21 mouse cellular contexts compared by ENCODE assay signal in the genomic region with DNA sequence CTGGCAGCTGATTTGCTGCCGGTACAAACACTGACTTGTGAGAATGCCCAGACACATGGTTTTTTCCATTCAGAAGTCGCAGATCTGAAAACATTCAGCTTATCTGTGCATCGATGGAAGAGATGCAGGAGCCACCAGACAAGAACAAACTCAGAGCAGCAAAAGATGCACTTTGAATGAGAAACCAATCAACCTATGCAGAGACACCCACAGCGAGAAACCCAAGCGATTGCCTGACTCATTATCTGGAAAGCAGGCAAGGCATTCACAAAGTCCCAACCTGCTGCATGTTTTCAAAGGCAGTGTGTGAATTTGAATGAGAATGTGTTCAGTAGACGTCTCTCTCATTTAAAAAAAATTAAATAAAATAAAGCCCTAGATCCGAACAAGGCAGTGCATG. TPM values are rescaled to one million over a fixed set of nuclear protein-coding genes. Genes with fewer than 3 reads are reported as not detected.
DNase-seq lines count a peak whose midpoint lies in the region; ATAC-seq and TF ChIP-seq lines count a peak whose summit lies in the region.
"Had no signal": no experiment of that assay in that cellular context is flagged by ENCODE, and none has a peak within 500 bp of the region (broad histone marks: within the 10 kb centered on the region; RNA-seq: fewer than 3 reads in every experiment).

No protein-coding gene starts in this region.

- H3K9ac ChIP-seq in hindbrain, postnatal 0 days (replicated peaks; ENCODE audit: low read length): no peak overlapping the region
- H3K9ac ChIP-seq in neural tube, embryonic 15.5 days (replicated peaks): no peak overlapping the region
- H3K9ac ChIP-seq in midbrain, postnatal 0 days (replicated peaks; ENCODE audit: low read length, poor library complexity, severe bottlenecking): no peak overlapping the region
- H3K9ac ChIP-seq: embryonic facial prominence, embryonic 13.5 days; forebrain, embryonic 15.5 days; hindbrain, embryonic 12.5 days; limb, embryonic 15.5 days had no signal

- H3K36me3 ChIP-seq in hindbrain, postnatal 0 days (ENCODE audit: insufficient read depth, low read length): no peaks in the 10 kb centered on the region
- H3K36me3 ChIP-seq in hindbrain, embryonic 10.5 days: no peaks in the 10 kb centered on the region
- H3K36me3 ChIP-seq in neural tube, embryonic 15.5 days: no peaks in the 10 kb centered on the region
- no peaks in the 10 kb centered on the region for H3K36me3 ChIP-seq in midbrain, postnatal 0 days (ENCODE audit: insufficient read depth, low read length)
- H3K36me3 ChIP-seq: embryonic facial prominence, embryonic 13.5 days; forebrain, embryonic 15.5 days; heart, embryonic 10.5 days; hindbrain, embryonic 12.5 days; limb, embryonic 15.5 days had no signal

- no peaks in the 10 kb centered on the region; the same call in 1 of the 2 replicates for H3K4me1 ChIP-seq in hindbrain, postnatal 0 days (ENCODE audit: insufficient read depth, low read length)
- peaks cover 10% of the 10 kb centered on the region for H3K4me1 ChIP-seq in hindbrain, embryonic 10.5 days (replicated peaks)
- peaks cover 15% of the 10 kb centered on the region for H3K4me1 ChIP-seq in neural tube, embryonic 15.5 days
- 0 out of 2 replicates have a peak, but pooled peaks cover 3% of the 10 kb centered on the region for H3K4me1 ChIP-seq in midbrain, postnatal 0 days (ENCODE audit: insufficient read depth, low read length)
- H3K4me1 ChIP-seq: embryonic facial prominence, embryonic 13.5 days had no signal

- H3K27me3 ChIP-seq in hindbrain, postnatal 0 days (ENCODE audit: insufficient read depth, low read length): no peaks in the 10 kb centered on the region
- peaks cover 21% of the 10 kb centered on the region for H3K27me3 ChIP-seq in hindbrain, embryonic 10.5 days (ENCODE audit: insufficient read depth, poor library complexity, severe bottlenecking)
- no peaks in the 10 kb centered on the region for H3K27me3 ChIP-seq in neural tube, embryonic 15.5 days (replicated peaks)
- no peaks in the 10 kb centered on the region for H3K27me3 ChIP-seq in midbrain, postnatal 0 days (ENCODE audit: insufficient read depth, low read length)

- TF ChIP-seq CTCF in hindbrain, postnatal 0 days (IDR thresholded peaks at IDR 0.05; ENCODE audit: low read depth): no peak
- no peak for TF ChIP-seq CTCF in layer of hippocampus, adult 2 months (conservative IDR thresholded peaks at IDR 0.05)
- no peak for TF ChIP-seq CTCF in midbrain, postnatal 0 days (IDR thresholded peaks at IDR 0.05)

- no peak overlapping the region for H3K27ac ChIP-seq in hindbrain, postnatal 0 days
- no peak overlapping the region for H3K27ac ChIP-seq in hindbrain, embryonic 10.5 days
- H3K27ac ChIP-seq in neural tube, embryonic 15.5 days (replicated peaks): no peak overlapping the region
- 0 out of 2 replicates have a peak overlapping the region, but pooled peaks have one; percentile 7 for H3K27ac ChIP-seq in layer of hippocampus, adult 2 months
- no peak overlapping the region for H3K27ac ChIP-seq in midbrain, postnatal 0 days (ENCODE audit: low read depth, low read length)
- H3K27ac ChIP-seq: embryonic facial prominence, embryonic 13.5 days; forebrain, embryonic 15.5 days; heart, embryonic 10.5 days; hindbrain, embryonic 12.5 days; limb, embryonic 15.5 days had no signal

- DNase-seq in hindbrain, postnatal 0 days (ENCODE audit: low spot score): no peak
- no peak for DNase-seq in hindbrain, embryonic 10.5 days (ENCODE audit: low spot score)
- DNase-seq in neural tube, embryonic 10.5 days (ENCODE audit: extremely low spot score, low spot score): no peak
- DNase-seq in layer of hippocampus, adult 2 months (ENCODE audit: low spot score in 2 of 2): peak; percentile 27 to 55
- no peak for DNase-seq in midbrain, postnatal 0 days (ENCODE audit: low spot score)
- DNase-seq: B cell, adult 2 months; cerebellum, adult 9-11 months; right cerebral cortex, postnatal 14 days; thymus, adult 2 months had no signal

- H3K4me2 ChIP-seq in hindbrain, postnatal 0 days (ENCODE audit: low read depth, low read length): peak overlapping the region; percentile 36; the same call in 1 of the 2 replicates
- H3K4me2 ChIP-seq in neural tube, embryonic 15.5 days: peak overlapping the region; percentile 81; the same call in 1 of the 2 replicates
- H3K4me2 ChIP-seq in midbrain, postnatal 0 days (ENCODE audit: low read depth, low read length, poor library complexity, severe bottlenecking): peak overlapping the region; percentile 34
- H3K4me2 ChIP-seq: embryonic facial prominence, embryonic 13.5 days; forebrain, embryonic 15.5 days; hindbrain, embryonic 12.5 days; limb, embryonic 15.5 days had no signal

- no peak for ATAC-seq in hindbrain, postnatal 0 days
- ATAC-seq in neural tube, embryonic 15.5 days (ENCODE audit: low FRiP score): no peak
- no peak for ATAC-seq in midbrain, postnatal 0 days (ENCODE audit: low FRiP score)
- ATAC-seq in CD4-positive, CD25-positive, alpha-beta regulatory T cell, adult 4 months: no peak
- ATAC-seq: forebrain, embryonic 15.5 days; intestine, postnatal 0 days; lung, postnatal 0 days had no signal

- H3K9me3 ChIP-seq in hindbrain, postnatal 0 days (ENCODE audit: low read length): no peaks in the 10 kb centered on the region
- no peaks in the 10 kb centered on the region for H3K9me3 ChIP-seq in hindbrain, embryonic 10.5 days
- H3K9me3 ChIP-seq in neural tube, embryonic 15.5 days (replicated peaks): no peaks in the 10 kb centered on the region
- H3K9me3 ChIP-seq in midbrain, postnatal 0 days (ENCODE audit: low read length): no peaks in the 10 kb centered on the region
- H3K9me3 ChIP-seq: embryonic facial prominence, embryonic 13.5 days; forebrain, embryonic 15.5 days; heart, embryonic 10.5 days; hindbrain, embryonic 12.5 days; limb, embryonic 15.5 days had no signal

- 62% methylated on average over 7 of the region's 7 CpGs for WGBS in hindbrain, postnatal 0 days
- WGBS in hindbrain, embryonic 10.5 days: 84% methylated on average over 7 of the region's 7 CpGs
- 77% methylated on average over 7 of the region's 7 CpGs for WGBS in neural tube, embryonic 15.5 days
- 64% methylated on average over 7 of the region's 7 CpGs for WGBS in midbrain, postnatal 0 days

- no peak overlapping the region for H3K4me3 ChIP-seq in hindbrain, postnatal 0 days (ENCODE audit: low read length)
- no peak overlapping the region for H3K4me3 ChIP-seq in hindbrain, embryonic 10.5 days
- no peak overlapping the region for H3K4me3 ChIP-seq in neural tube, embryonic 15.5 days (replicated peaks)
- H3K4me3 ChIP-seq in layer of hippocampus, adult 2 months: peak overlapping the region; percentile 67
- 0 out of 2 replicates have a peak overlapping the region, but pooled peaks have one; percentile 3 for H3K4me3 ChIP-seq in midbrain, postnatal 0 days (ENCODE audit: low read depth, low read length)
- H3K4me3 ChIP-seq: embryonic facial prominence, embryonic 13.5 days; forebrain, embryonic 15.5 days; heart, embryonic 10.5 days; hindbrain, embryonic 12.5 days; limb, embryonic 15.5 days had no signal

RNA-seq across cellular contexts. Expression of a gene that starts 4.9 kb away (rescaled TPM):
- total RNA-seq in hindbrain, postnatal 0 days (2014; rRNA removed): 11.2 and 17.2 TPM in 2 replicates
- 22.0 and 28.5 TPM in 2 replicates for polyA plus RNA-seq in hindbrain, postnatal 0 days (2015; fragmentation: Nextera tagmentation; extraction: Ambion mirVana)
- 0.22 and 0.80 TPM in 2 replicates for polyA plus RNA-seq in hindbrain, embryonic 10.5 days (2016; fragmentation: Nextera tagmentation; extraction: Ambion mirVana)
- 31.3 and 34.6 TPM in 2 replicates for polyA plus RNA-seq in neural tube, embryonic 15.5 days (2015; fragmentation: Nextera tagmentation; extraction: Ambion mirVana)
- 10 to 100 TPM; 60.3 to 60.7 TPM for total RNA-seq in layer of hippocampus, adult 2 months (2021)
- total RNA-seq in midbrain, postnatal 0 days (2014; rRNA removed): 20.9 and 29.5 TPM in 2 replicates
- 37.1 and 43.1 TPM in 2 replicates for polyA plus RNA-seq in midbrain, postnatal 0 days (2015; fragmentation: Nextera tagmentation; extraction: Ambion mirVana)
- not detected for polyA plus RNA-seq in CD4-positive, CD25-positive, alpha-beta regulatory T cell, adult 4 months (2017; shearing (Covaris generic))
- total RNA-seq: gastrocnemius, adult 18-20 months had no signal
- polyA plus RNA-seq: embryonic facial prominence, embryonic 13.5 days; gonadal fat pad, adult 2 months; heart, embryonic 10.5 days; intestine, postnatal 0 days; large intestine, adult 2 months; lung, postnatal 0 days; thymus, adult 2 months had no signal

Comparison
In these comparisons a context has a peak if more than half of its experiments do, and no peak if none do; other contexts are left out.
1. RNA of a gene that starts 4.9 kb away (polyA plus RNA-seq): 37.1 to 43.1 TPM in midbrain, postnatal 0 days, 31.3 to 34.6 TPM in neural tube, embryonic 15.5 days and 22.0 to 28.5 TPM in hindbrain, postnatal 0 days; 0.22 to 0.80 TPM in hindbrain, embryonic 10.5 days and not detected in CD4-positive, CD25-positive, alpha-beta regulatory T cell, adult 4 months; every median in the first group is over 10 times any median in the second.
2. DNase-seq: peak in layer of hippocampus, adult 2 months (2 of 2); none in hindbrain, postnatal 0 days (single experiment), hindbrain, embryonic 10.5 days (single experiment), neural tube, embryonic 10.5 days (single experiment) and midbrain, postnatal 0 days (single experiment).
3. H3K4me3 ChIP-seq: peak in layer of hippocampus, adult 2 months (single experiment) and midbrain, postnatal 0 days (single experiment); none in hindbrain, postnatal 0 days (single experiment), hindbrain, embryonic 10.5 days (single experiment) and neural tube, embryonic 15.5 days (single experiment).
4. Peak in every context shown above with its lines, with median percentiles within 50 percentile points of each other: H3K4me2 ChIP-seq.